Mouse (Mus musculus) ovary, postnatal 36 days (tissue): ENCODE measurements around the gene Pex6.
"Not testable (repeated sequence)": the region's sequence is repeated elsewhere in the genome, so short reads cannot be mapped to it uniquely, and the experiment has no call there.

Experiments
- DNase-seq: peaks from one replicate; pipeline ENCODE4 v3.0.0; 2022; ENCODE audit warnings: low spot score, mixed read lengths

Pex6 gene

GRCm38 (mm10) chr17:46735287-46735686, 24.0 kb downstream of the Pex6 start:
- DNase-seq = no peak

- peak; percentile 51 for DNase-seq
Observed at GRCm38 (mm10) chr17:46736160-46736559, 24.9 kb downstream of the Pex6 start.

- DNase-seq = no peak
Observed at GRCm38 (mm10) chr17:46741305-46741704, 30.0 kb downstream of the Pex6 start.

- no peak for DNase-seq
Observed at GRCm38 (mm10) chr17:46742986-46743385, 31.7 kb downstream of the Pex6 start.

GRCm38 (mm10) chr17:46745506-46745905, 34.2 kb downstream of the Pex6 start:
- no peak for DNase-seq

GRCm38 (mm10) chr17:46747234-46747633, 36.0 kb downstream of the Pex6 start:
- no peak for DNase-seq

GRCm38 (mm10) chr17:46747806-46748205, 36.5 kb downstream of the Pex6 start:
- DNase-seq = no peak

- DNase-seq = no peak
Observed at GRCm38 (mm10) chr17:46749282-46749681, 38.0 kb downstream of the Pex6 start.

GRCm38 (mm10) chr17:46750580-46750979, 39.3 kb downstream of the Pex6 start:
- no peak for DNase-seq

- no peak for DNase-seq
Observed at GRCm38 (mm10) chr17:46751056-46751793, 40.0 kb downstream of the Pex6 start.

- peak; percentile 96 for DNase-seq
Observed at GRCm38 (mm10) chr17:46751794-46752556, 40.7 kb downstream of the Pex6 start, which contains the start of gene Cnpy3. Gene Cnpy3, minus strand, starts transcription at chr17:46752214.

GRCm38 (mm10) chr17:46758753-46759152, 47.5 kb downstream of the Pex6 start:
- DNase-seq = no peak

- no peak for DNase-seq
Observed at GRCm38 (mm10) chr17:46763544-46763943, 52.3 kb downstream of the Pex6 start, which contains the start of gene Ptcra. Gene Ptcra, minus strand, starts transcription at chr17:46763712.

- not testable (repeated sequence) for DNase-seq
Observed at GRCm38 (mm10) chr17:46764916-46765315, 53.7 kb downstream of the Pex6 start.

GRCm38 (mm10) chr17:46767868-46768267, 56.6 kb downstream of the Pex6 start:
- no peak for DNase-seq

- no peak for DNase-seq
Observed at GRCm38 (mm10) chr17:46770546-46770945, 59.3 kb downstream of the Pex6 start.

GRCm38 (mm10) chr17:46771025-46771424, 59.8 kb downstream of the Pex6 start:
- no peak for DNase-seq

GRCm38 (mm10) chr17:46771616-46772015, 60.4 kb downstream of the Pex6 start:
- DNase-seq = no peak

GRCm38 (mm10) chr17:46772038-46772403, 60.8 kb downstream of the Pex6 start:
- no peak for DNase-seq

GRCm38 (mm10) chr17:46772404-46773277, 61.4 kb downstream of the Pex6 start, which contains the start of gene 2310039H08Rik:
Gene 2310039H08Rik, plus strand, starts transcription at chr17:46772635.
- peak; percentile 81 for DNase-seq

GRCm38 (mm10) chr17:46773278-46774130, 62.2 kb downstream of the Pex6 start:
- DNase-seq = no peak
